Mouse (Mus musculus): ENCODE results near the gene Srsf6.

GRCm38 (mm10) chr2:162950776-162951175, 19.4 kb downstream of the Srsf6 start:
- TF ChIP-seq CTCF (IDR thresholded peaks at IDR 0.05; ENCODE audit: low read depth) (no peak), EP300 (IDR thresholded peaks at IDR 0.05; ENCODE audit: low read depth) (no peak)
